Mouse (Mus musculus) small intestine, adult 2 months (tissue): ENCODE data around the gene Yy1. TPM values are rescaled to one million over a fixed set of nuclear protein-coding genes. Genes with fewer than 3 reads are reported as not detected.

Experiments used
- H3K27ac ChIP-seq: fragments of 200-500 bp; 2 replicates; pipeline ENCODE4 v1.5.1; 2012; ENCODE audit warnings: low read depth, low read length, control low read depth, inconsistent platforms; ENCODE audit not compliant: insufficient read depth
- H3K27me3 ChIP-seq: fragments of 200-500 bp; 2 replicates; pipeline ENCODE4 v1.6.1; 2012; ENCODE audit warnings: mild to moderate bottlenecking, moderate library complexity, low read length, inconsistent platforms; ENCODE audit not compliant: control insufficient read depth, insufficient read depth
- H3K36me3 ChIP-seq: fragments of 200-500 bp; 2 replicates; pipeline ENCODE4 v1.6.1; 2012; ENCODE audit warnings: mild to moderate bottlenecking, low read length, control low read depth, inconsistent platforms; ENCODE audit not compliant: control insufficient read depth, insufficient read depth
- H3K4me1 ChIP-seq: fragments of 200-500 bp; 2 replicates; pipeline ENCODE4 v1.6.1; 2012; ENCODE audit warnings: low read length, inconsistent platforms, mixed read lengths; ENCODE audit not compliant: control insufficient read depth, insufficient read depth, insufficient read length
- H3K4me3 ChIP-seq: fragments of 200-500 bp; 2 replicates; pipeline ENCODE4 v1.5.1; 2012; ENCODE audit warnings: low read depth, mild to moderate bottlenecking, control low read depth, inconsistent platforms, low read length, moderate library complexity
- CTCF ChIP-seq: fragments of 200-500 bp; IDR thresholded peaks from 2 replicates; pipeline ENCODE4 v1.5.1; 2012; ENCODE audit warnings: low read depth, mild to moderate bottlenecking, control low read depth, inconsistent platforms, low read length, moderate library complexity, mixed read lengths; ENCODE audit not compliant: insufficient replicate concordance, insufficient read length; ENCODE audit errors: extremely low read depth
- POLR2A ChIP-seq: fragments of 200-500 bp; IDR thresholded peaks from 2 replicates; pipeline ENCODE4 v1.6.1; 2012; ENCODE audit warnings: low read depth, mild to moderate bottlenecking, control low read depth, inconsistent platforms, low read length, moderate library complexity
- WGBS: fragments of 180-500 bp; shearing (Covaris S2); methylation state at CpG from one replicate; pipeline ENCODE4 v1.1.7; 2018; 5-methylcytosine and 5-hydroxymethylcytosine counted together
- polyA plus RNA-seq: library from polyadenylated mRNA; depleted of rRNA; stranded (reverse); fragments of >200 nt; gene quantifications from 2 replicates; pipeline ENCODE4 v1.2.3, GENCODE M21; 2012

Gene Yy1
- polyA plus RNA-seq, 1 experiment, result 22.4 TPM

GRCm38 (mm10) chr12:108834337-108834736, 41.6 kb downstream of the Yy1 start:
- TF ChIP-seq POLR2A (no peak), CTCF (no peak)
- H3K4me3 ChIP-seq, result no peak overlapping the region
- WGBS, result 86% methylated on average over 3 of the region's 3 CpGs
- H3K27me3 ChIP-seq, result no peaks in the 10 kb centered on the region
- no peak overlapping the region for H3K27ac ChIP-seq
- H3K4me1 ChIP-seq, result peaks cover 27% of the 10 kb centered on the region
- H3K36me3 ChIP-seq, result no peaks in the 10 kb centered on the region

DNA sequence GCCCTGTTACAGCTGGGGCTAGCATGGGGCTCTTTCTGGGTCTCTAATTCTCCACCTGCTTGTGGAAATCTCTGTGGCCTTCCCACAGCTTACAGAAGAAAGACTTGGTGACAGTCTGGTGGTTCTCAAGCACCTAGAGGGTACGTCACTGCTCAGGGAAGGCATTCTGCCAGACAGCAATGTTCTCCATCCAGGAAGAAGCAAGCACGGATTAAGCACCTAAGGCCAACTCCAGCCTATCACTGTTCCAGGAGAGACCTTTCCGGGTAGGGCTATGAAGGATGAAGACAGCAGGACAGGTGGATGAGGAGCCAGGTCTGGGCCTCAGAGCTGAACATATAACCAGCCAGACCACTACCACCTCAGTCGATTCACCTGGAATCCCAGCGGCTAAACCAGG, 42.0 kb downstream of the Yy1 start:
- Histone ChIP-seq H3K4me1 (peaks cover 27% of the 10 kb centered on the region), H3K36me3 (no peaks in the 10 kb centered on the region), H3K27ac (no peak overlapping the region), H3K27me3 (no peaks in the 10 kb centered on the region), H3K4me3 (peak overlapping the region; percentile 73; the same call in 1 of the 2 replicates)
- TF ChIP-seq POLR2A (no peak), CTCF (no peak)
- WGBS, result 26% methylated on average over 5 of the region's 5 CpGs

DNA sequence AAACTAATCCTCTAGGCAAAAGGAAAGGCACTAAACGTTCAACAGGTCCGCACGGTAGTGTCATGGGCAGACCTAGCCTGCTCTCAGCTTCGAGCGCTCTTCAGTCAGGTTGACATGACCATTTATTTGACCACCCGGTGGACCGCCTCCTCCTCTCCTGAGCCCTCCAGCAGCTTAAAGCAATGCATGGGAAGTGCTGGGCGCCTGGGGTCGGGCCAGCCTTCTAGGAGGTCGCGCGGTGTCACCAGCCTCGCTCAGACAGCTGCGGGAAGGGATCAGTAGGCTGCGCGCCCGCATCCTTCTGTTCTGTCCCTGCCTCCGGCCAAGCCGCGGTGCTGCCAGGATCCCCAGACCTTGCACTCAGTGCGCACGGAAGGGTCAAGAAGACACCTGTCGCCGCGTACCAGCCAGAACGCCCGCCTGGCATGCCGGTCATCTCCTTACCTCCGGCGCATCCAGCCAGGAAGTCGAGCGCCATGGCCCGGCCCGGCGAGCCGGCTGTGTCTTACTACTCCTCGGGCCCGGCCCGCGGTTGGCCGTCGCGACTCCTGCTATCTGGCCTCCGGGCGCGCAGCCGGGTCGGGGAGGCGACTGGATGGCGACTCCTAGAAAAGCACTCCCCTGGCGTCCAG, 42.6 kb downstream of the Yy1 start:
- Histone ChIP-seq H3K27ac (no peak overlapping the region), H3K4me3 (peak overlapping the region; percentile 73), H3K36me3 (no peaks in the 10 kb centered on the region), H3K27me3 (no peaks in the 10 kb centered on the region), H3K4me1 (peaks cover 27% of the 10 kb centered on the region)
- 2% methylated on average over 51 of the region's 51 CpGs for WGBS
- no peak for TF ChIP-seq CTCF
- TF ChIP-seq POLR2A, result peak; percentile 48

GRCm38 (mm10) chr12:108835840-108836409, 43.2 kb downstream of the Yy1 start, which contains the start of the genes Slc25a29 and Slc25a47:
Gene Slc25a29 (minus strand): TSS chr12:108835883.
Gene Slc25a47 (plus strand): TSS chr12:108836046.
- Histone ChIP-seq H3K27me3 (no peaks in the 10 kb centered on the region), H3K36me3 (no peaks in the 10 kb centered on the region), H3K27ac (peak within 1 kb of the TSS; percentile 51), H3K4me3 (peak within 1 kb of the TSS; percentile 73), H3K4me1 (peaks cover 27% of the 10 kb centered on the region)
- under 1% methylated on average over 53 of the region's 53 CpGs for WGBS
- TF ChIP-seq POLR2A (0 out of 2 replicates have a peak, but pooled peaks have one; percentile 29), CTCF (no peak)

DNA sequence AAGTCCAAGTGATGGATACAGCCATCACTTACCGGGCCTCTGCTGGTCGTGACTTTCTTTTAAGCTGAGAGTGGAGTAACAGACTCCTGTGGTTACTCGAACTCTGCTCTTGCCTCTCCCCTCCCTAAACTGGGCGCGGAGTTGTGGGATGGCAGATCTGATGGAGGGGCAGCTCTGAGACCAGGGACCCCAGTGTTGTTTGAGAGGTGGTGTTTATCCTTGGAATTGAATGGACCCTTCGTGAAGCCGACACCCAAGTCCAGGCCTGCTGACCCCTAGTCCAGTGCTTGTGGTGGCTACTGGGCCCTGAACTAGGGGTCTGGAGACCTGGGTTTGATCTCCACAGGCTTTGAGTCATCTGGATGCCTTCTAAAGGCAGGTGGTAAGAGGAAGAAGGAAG, 43.9 kb downstream of the Yy1 start:
- Histone ChIP-seq H3K27ac (peak overlapping the region; percentile 51), H3K4me1 (peaks cover 27% of the 10 kb centered on the region), H3K27me3 (no peaks in the 10 kb centered on the region), H3K4me3 (peak overlapping the region; percentile 73), H3K36me3 (no peaks in the 10 kb centered on the region)
- TF ChIP-seq POLR2A (no peak), CTCF (no peak)
- 17% methylated on average over 7 of the region's 7 CpGs for WGBS

DNA sequence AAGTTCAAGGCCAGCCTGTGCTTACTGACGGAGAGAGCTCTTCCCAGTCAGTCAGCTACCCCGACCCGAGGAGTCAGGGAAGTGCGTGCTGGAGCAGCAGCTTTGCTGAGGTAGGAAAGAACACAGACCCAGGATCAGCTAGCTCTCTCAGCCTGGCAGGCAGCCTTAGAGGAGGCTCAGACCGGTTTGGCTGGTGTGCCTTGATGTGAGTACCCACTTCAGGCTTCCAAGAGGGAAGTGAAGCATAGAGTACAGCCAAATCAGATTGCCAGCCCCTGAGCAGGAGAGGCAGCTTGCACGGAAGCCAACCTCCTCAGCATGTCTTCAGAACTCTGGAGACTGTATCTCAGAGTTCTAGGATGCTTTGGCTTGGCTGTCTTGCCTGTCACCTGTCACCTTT, 48.4 kb downstream of the Yy1 start:
- 85% methylated on average over 6 of the region's 6 CpGs for whole genome bisulfite sequencing
- Histone ChIP-seq H3K27ac (no peak overlapping the region), H3K36me3 (0 out of 2 replicates have a peak, but pooled peaks cover 2% of the 10 kb centered on the region), H3K27me3 (no peaks in the 10 kb centered on the region), H3K4me3 (no peak overlapping the region), H3K4me1 (peaks cover 20% of the 10 kb centered on the region)
- TF ChIP-seq POLR2A (no peak), CTCF (no peak)

- 0 out of 2 replicates have a peak, but pooled peaks cover 2% of the 10 kb centered on the region for H3K36me3 ChIP-seq
- no peaks in the 10 kb centered on the region for H3K27me3 ChIP-seq
- H3K27ac ChIP-seq, result no peak overlapping the region
- H3K4me1 ChIP-seq, result peaks cover 7% of the 10 kb centered on the region
- no peak for TF ChIP-seq POLR2A
- TF ChIP-seq CTCF, result no peak
- WGBS, result 84% methylated on average over 7 of the region's 7 CpGs
- no peak overlapping the region for H3K4me3 ChIP-seq
Observed at GRCm38 (mm10) chr12:108842663-108843062, 49.9 kb downstream of the Yy1 start.
